Mouse (Mus musculus) cortical plate, adult 2 months (tissue): Measurements from ENCODE around the gene Gin1. TPM values are rescaled to one million over a fixed set of nuclear protein-coding genes. Genes with fewer than 3 reads are reported as not detected.

Source experiments
- H3K27ac ChIP-seq: fragments of 200-500 bp; 2 replicates; pipeline ENCODE4 v1.5.1; 2012; ENCODE audit warnings: low read length, control low read depth, inconsistent platforms; ENCODE audit not compliant: insufficient read depth
- H3K4me1 ChIP-seq: fragments of 200-500 bp; 2 replicates; pipeline ENCODE4 v1.6.1; 2011; ENCODE audit warnings: low read length; ENCODE audit not compliant: control insufficient read depth, insufficient read depth
- H3K4me3 ChIP-seq: fragments of 200-500 bp; 2 replicates; pipeline ENCODE4 v1.5.1; 2011; ENCODE audit warnings: mild to moderate bottlenecking, low read length, control low read depth; ENCODE audit not compliant: insufficient read depth
- CTCF ChIP-seq: fragments of 200-500 bp; IDR thresholded peaks from 2 replicates; pipeline ENCODE4 v1.5.1; 2011; ENCODE audit warnings: mild to moderate bottlenecking, control low read depth, low read length; ENCODE audit not compliant: insufficient read depth; ENCODE audit errors: extremely low read depth
- POLR2A ChIP-seq: fragments of 200-500 bp; IDR thresholded peaks from 2 replicates; pipeline ENCODE4 v1.6.1; 2011; ENCODE audit warnings: mild to moderate bottlenecking, low read length, control low read depth; ENCODE audit not compliant: insufficient read depth; ENCODE audit errors: extremely low read depth
- polyA plus RNA-seq: library from polyadenylated mRNA; depleted of rRNA; stranded (reverse); fragments of >200 nt; gene quantifications from 2 replicates; pipeline ENCODE4 v1.2.3, GENCODE M21; 2012

The Gin1 gene
- polyA plus RNA-seq, 1 experiment: 9.1 TPM

DNA sequence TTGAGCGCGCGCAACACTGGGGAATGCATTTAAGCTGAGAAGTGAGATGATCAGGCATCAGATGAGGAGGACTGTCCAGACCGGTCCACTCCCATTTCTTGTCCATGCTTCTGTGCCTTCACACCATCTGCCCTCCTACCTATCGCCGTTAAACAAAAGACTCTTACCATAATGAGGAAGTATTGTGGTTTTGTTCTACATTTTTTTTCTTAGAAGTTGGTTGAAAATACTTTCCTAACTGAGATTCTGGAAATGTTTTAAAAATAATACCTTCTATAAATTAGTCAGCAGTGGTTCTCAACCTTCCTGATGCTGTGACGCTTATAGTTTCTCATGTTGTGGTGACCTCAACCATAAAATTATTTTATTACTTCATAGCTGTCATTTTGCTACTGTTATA lies 11.7 kb downstream of the Gin1 start:
- no peak for TF ChIP-seq CTCF
- no peak for TF ChIP-seq POLR2A
- Histone ChIP-seq H3K4me3 (no peak overlapping the region), H3K27ac (no peak overlapping the region), H3K4me1 (no peaks in the 10 kb centered on the region)

- Histone ChIP-seq H3K4me3 (no peak overlapping the region), H3K4me1 (no peaks in the 10 kb centered on the region), H3K27ac (no peak overlapping the region)
- peak; percentile 15; the same call in 1 of the 2 replicates for TF ChIP-seq CTCF
- no peak for TF ChIP-seq POLR2A
Observed at GRCm38 (mm10) chr1:97784928-97785327, 15.0 kb downstream of the Gin1 start.

DNA sequence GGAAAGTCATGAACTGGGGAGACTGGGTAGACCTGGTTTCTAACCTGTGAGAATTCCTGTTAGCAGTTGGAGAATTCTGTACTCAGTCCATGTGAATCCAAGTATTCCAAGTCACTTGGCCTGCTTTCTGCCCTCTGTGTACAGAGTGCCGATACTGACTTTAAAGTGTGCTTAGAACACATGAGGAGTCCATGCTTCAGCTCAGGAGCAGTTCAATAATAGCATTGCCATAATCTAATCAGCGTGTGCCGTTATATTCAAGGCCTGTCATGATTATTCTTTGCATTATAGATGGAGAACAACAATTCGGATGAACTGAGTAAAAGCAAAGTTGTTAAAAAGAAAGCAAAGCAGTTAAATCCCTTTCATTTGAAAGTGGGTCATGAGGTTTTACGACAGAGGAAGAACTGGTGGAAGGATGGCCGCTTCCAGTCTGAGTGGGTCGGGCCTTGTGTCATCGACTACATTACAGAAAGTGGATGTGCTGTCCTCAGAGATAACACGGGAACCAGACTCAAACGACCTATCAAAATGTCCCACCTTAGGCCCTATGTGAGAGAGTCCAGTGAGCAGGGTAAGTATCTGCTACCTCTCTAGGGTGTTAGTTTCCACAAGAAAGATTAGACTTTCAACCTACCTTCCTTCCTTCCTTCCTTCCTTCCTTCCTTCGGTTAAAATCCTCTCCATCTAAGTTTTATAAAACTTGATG lies 15.9 kb downstream of the Gin1 start:
- TF ChIP-seq POLR2A (no peak), CTCF (no peak)
- Histone ChIP-seq H3K4me1 (no peaks in the 10 kb centered on the region), H3K4me3 (no peak overlapping the region), H3K27ac (no peak overlapping the region)

DNA sequence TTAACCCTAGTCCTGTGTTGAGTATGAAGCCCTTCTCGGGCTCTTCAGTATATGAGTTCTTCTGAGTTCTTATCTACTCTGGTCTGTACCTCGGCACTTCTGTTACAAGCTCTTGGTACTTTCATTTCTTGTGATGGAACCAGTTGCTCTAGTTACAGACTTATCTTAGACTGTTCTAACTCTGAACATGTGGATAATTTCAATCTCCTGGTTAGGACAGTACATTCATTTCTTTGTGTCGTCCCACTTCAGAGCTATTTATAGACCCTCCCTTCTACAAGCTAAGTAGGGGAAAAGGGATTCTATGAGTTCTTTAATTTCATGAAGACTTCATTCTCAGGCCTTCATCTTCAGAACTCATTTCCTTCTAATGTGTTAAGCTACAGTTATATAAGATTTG lies 17.7 kb downstream of the Gin1 start:
- Histone ChIP-seq H3K4me3 (no peak overlapping the region), H3K4me1 (no peaks in the 10 kb centered on the region), H3K27ac (no peak overlapping the region)
- TF ChIP-seq CTCF (no peak), POLR2A (no peak)

GRCm38 (mm10) chr1:97788490-97788889 lies 18.5 kb downstream of the Gin1 start:
- H3K27ac ChIP-seq: no peak overlapping the region
- no peaks in the 10 kb centered on the region for H3K4me1 ChIP-seq
- H3K4me3 ChIP-seq: no peak overlapping the region
- TF ChIP-seq POLR2A (no peak), CTCF (no peak)

- no peak for TF ChIP-seq CTCF
- no peak for TF ChIP-seq POLR2A
- no peak overlapping the region for H3K4me3 ChIP-seq
- H3K4me1 ChIP-seq: no peaks in the 10 kb centered on the region
- H3K27ac ChIP-seq: no peak overlapping the region
Observed at GRCm38 (mm10) chr1:97794110-97794509, 24.1 kb downstream of the Gin1 start.

GRCm38 (mm10) chr1:97795936-97796335 lies 26.0 kb downstream of the Gin1 start:
- Histone ChIP-seq H3K27ac (no peak overlapping the region), H3K4me1 (no peaks in the 10 kb centered on the region)
- no peak for TF ChIP-seq POLR2A
- TF ChIP-seq CTCF: no peak

DNA sequence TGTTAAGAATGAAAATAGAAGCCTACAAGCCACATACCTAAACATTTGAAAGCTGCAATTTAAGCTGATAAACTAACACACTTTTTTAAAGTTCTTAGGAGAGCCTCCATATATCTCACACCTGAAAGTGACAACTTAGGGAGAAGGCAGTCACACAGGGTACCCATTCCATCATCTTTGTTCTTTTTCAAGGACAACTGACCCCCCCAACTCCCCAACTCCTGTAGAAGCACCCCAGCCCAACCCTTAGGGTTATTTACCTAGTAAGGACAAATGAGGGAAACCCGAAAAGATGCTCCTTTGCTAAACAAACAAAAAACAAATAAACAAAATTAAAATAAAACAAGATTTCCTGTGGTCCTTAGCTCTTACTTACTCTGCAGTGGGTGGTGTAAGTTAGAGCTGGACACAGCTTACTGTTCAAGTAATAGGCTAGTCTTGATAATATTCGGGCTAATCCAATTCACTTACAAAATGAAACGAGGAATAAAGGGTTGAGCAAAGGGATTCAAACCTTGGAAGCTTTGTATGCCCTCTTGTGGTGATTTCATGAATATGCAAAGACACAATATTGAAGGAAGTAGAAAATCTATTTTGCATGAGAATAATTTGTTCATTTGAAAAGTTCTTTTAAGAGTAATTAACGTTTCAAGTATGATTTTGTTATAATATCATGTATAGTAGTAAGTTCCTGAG lies 32.4 kb downstream of the Gin1 start:
- H3K4me3 ChIP-seq: no peak overlapping the region
- TF ChIP-seq POLR2A (no peak), CTCF (no peak)
- H3K27ac ChIP-seq: no peak overlapping the region
- no peaks in the 10 kb centered on the region for H3K4me1 ChIP-seq

More at GRCm38 (mm10) chr1:97795936-97796335, 26.0 kb downstream of the Gin1 start:
- no peak overlapping the region for H3K4me3 ChIP-seq

GRCm38 (mm10) chr1:97804520-97804919 lies 34.5 kb downstream of the Gin1 start:
- H3K4me1 ChIP-seq: no peaks in the 10 kb centered on the region
- no peak overlapping the region for H3K27ac ChIP-seq
- TF ChIP-seq POLR2A: no peak
- no peak for TF ChIP-seq CTCF
- no peak overlapping the region for H3K4me3 ChIP-seq
